Mouse (Mus musculus): Measurements from ENCODE around the gene Gorab. TPM values are rescaled to one million over a fixed set of nuclear protein-coding genes. Genes with fewer than 3 reads are reported as not detected.
A peak's percentile ranks its signal among the peaks of the same experiment; 100 is the strongest.

Gene Gorab
- polyA plus RNA-seq, 1 experiment from 2014 or later, result 29.7 TPM

- 65% methylated on average over 1 of the region's 1 CpGs for WGBS
- no peak overlapping the region for H3K27ac ChIP-seq
- ATAC-seq (ENCODE audit: insufficient number of reproducible peaks, low FRiP score, low TSS enrichment, low read depth), result no peak
Measured at GRCm38 (mm10) chr1:163380591-163380990, 22.9 kb downstream of the Gorab start.

GRCm38 (mm10) chr1:163380072-163380471 lies 23.4 kb downstream of the Gorab start:
- H3K4me1 ChIP-seq, result no peaks in the 10 kb centered on the region
- H3K9me3 ChIP-seq, result no peaks in the 10 kb centered on the region
- H3K4me3 ChIP-seq, result no peak overlapping the region
- H3K36me3 ChIP-seq, result no peaks in the 10 kb centered on the region
- H3K27ac ChIP-seq, result no peak overlapping the region; the same call in 1 of the 2 replicates
- ATAC-seq (ENCODE audit: insufficient number of reproducible peaks, low FRiP score, low TSS enrichment, low read depth), result no peak
- no peaks in the 10 kb centered on the region for H3K27me3 ChIP-seq
- H3K9ac ChIP-seq, result no peak overlapping the region
- WGBS, result 34% methylated on average over 4 of the region's 4 CpGs
- no peak overlapping the region for H3K4me2 ChIP-seq

More at GRCm38 (mm10) chr1:163380591-163380990, 22.9 kb downstream of the Gorab start:
- H3K36me3 ChIP-seq, result peaks cover 5% of the 10 kb centered on the region; the same call in 1 of the 2 replicates
- H3K9ac ChIP-seq, result no peak overlapping the region
- H3K9me3 ChIP-seq, result no peaks in the 10 kb centered on the region
- H3K4me1 ChIP-seq, result no peaks in the 10 kb centered on the region
- no peak overlapping the region for H3K4me2 ChIP-seq
- no peak overlapping the region for H3K4me3 ChIP-seq
- no peaks in the 10 kb centered on the region for H3K27me3 ChIP-seq

GRCm38 (mm10) chr1:163377924-163378323 lies 25.5 kb downstream of the Gorab start:
- H3K4me3 ChIP-seq, result no peak overlapping the region
- ATAC-seq (ENCODE audit: insufficient number of reproducible peaks, low FRiP score, low TSS enrichment, low read depth), result no peak
- no peaks in the 10 kb centered on the region for H3K9me3 ChIP-seq
- no peaks in the 10 kb centered on the region for H3K36me3 ChIP-seq
- no peak overlapping the region for H3K9ac ChIP-seq
- H3K4me1 ChIP-seq, result peaks cover 7% of the 10 kb centered on the region
- no peak overlapping the region for H3K4me2 ChIP-seq
- H3K27ac ChIP-seq, result no peak overlapping the region
- H3K27me3 ChIP-seq, result no peaks in the 10 kb centered on the region
- 18% methylated on average over 6 of the region's 6 CpGs for WGBS

- 38% methylated on average over 6 of the region's 6 CpGs for WGBS
- H3K27ac ChIP-seq, result no peak overlapping the region
- no peak overlapping the region for H3K4me3 ChIP-seq
- H3K9me3 ChIP-seq, result no peaks in the 10 kb centered on the region
- ATAC-seq (ENCODE audit: insufficient number of reproducible peaks, low FRiP score, low TSS enrichment, low read depth), result no peak
- no peak overlapping the region for H3K4me2 ChIP-seq
- no peaks in the 10 kb centered on the region for H3K27me3 ChIP-seq
- H3K36me3 ChIP-seq, result no peaks in the 10 kb centered on the region
- no peak overlapping the region for H3K9ac ChIP-seq
- peaks cover 7% of the 10 kb centered on the region for H3K4me1 ChIP-seq
Measured at GRCm38 (mm10) chr1:163376818-163377581, 26.5 kb downstream of the Gorab start.

GRCm38 (mm10) chr1:163374455-163374854 lies 29.0 kb downstream of the Gorab start:
- Histone ChIP-seq H3K4me3 (no peak overlapping the region), H3K9ac (no peak overlapping the region), H3K9me3 (no peaks in the 10 kb centered on the region), H3K4me2 (no peak overlapping the region), H3K27me3 (no peaks in the 10 kb centered on the region), H3K36me3 (no peaks in the 10 kb centered on the region), H3K4me1 (peaks cover 7% of the 10 kb centered on the region), H3K27ac (no peak overlapping the region)
- no peak for ATAC-seq (ENCODE audit: insufficient number of reproducible peaks, low FRiP score, low TSS enrichment, low read depth)
- 18% methylated on average over 5 of the region's 5 CpGs for WGBS

GRCm38 (mm10) chr1:163362202-163362601 lies 41.3 kb downstream of the Gorab start:
- H3K9me3 ChIP-seq, result no peaks in the 10 kb centered on the region
- no peak overlapping the region for H3K9ac ChIP-seq
- 24% methylated on average over 8 of the region's 8 CpGs for WGBS
- H3K4me2 ChIP-seq, result peak overlapping the region; percentile 36
- no peaks in the 10 kb centered on the region for H3K36me3 ChIP-seq
- H3K27ac ChIP-seq, result peak overlapping the region; percentile 88
- peaks cover 10% of the 10 kb centered on the region for H3K4me1 ChIP-seq
- H3K4me3 ChIP-seq, result peak overlapping the region; percentile 8; the same call in 1 of the 2 replicates
- H3K27me3 ChIP-seq, result no peaks in the 10 kb centered on the region
- ATAC-seq (ENCODE audit: insufficient number of reproducible peaks, low FRiP score, low TSS enrichment, low read depth), result peak; percentile 48; the same call in 1 of the 2 replicates

- no peaks in the 10 kb centered on the region for H3K9me3 ChIP-seq
- H3K4me2 ChIP-seq, result peak overlapping the region; percentile 36; the same call in 1 of the 2 replicates
- no peak overlapping the region for H3K9ac ChIP-seq
- H3K4me3 ChIP-seq, result no peak overlapping the region
- ATAC-seq (ENCODE audit: insufficient number of reproducible peaks, low FRiP score, low TSS enrichment, low read depth), result 0 out of 2 replicates have a peak, but pooled peaks have one; percentile 35
- peaks cover 10% of the 10 kb centered on the region for H3K4me1 ChIP-seq
- no peaks in the 10 kb centered on the region for H3K27me3 ChIP-seq
- H3K36me3 ChIP-seq, result no peaks in the 10 kb centered on the region
- peak overlapping the region; percentile 88 for H3K27ac ChIP-seq
- 38% methylated on average over 5 of the region's 5 CpGs for whole genome bisulfite sequencing
Measured at GRCm38 (mm10) chr1:163361376-163361775, 42.1 kb downstream of the Gorab start.

- Histone ChIP-seq H3K27me3 (no peaks in the 10 kb centered on the region), H3K9ac (no peak overlapping the region), H3K4me2 (0 out of 2 replicates have a peak overlapping the region, but pooled peaks have one; percentile 36), H3K27ac (peak overlapping the region; percentile 88), H3K9me3 (no peaks in the 10 kb centered on the region), H3K36me3 (no peaks in the 10 kb centered on the region), H3K4me1 (peaks cover 13% of the 10 kb centered on the region), H3K4me3 (no peak overlapping the region; the same call in 1 of the 2 replicates)
- no peak for ATAC-seq (ENCODE audit: insufficient number of reproducible peaks, low FRiP score, low TSS enrichment, low read depth)
- WGBS, result 29% methylated on average over 6 of the region's 6 CpGs
Measured at GRCm38 (mm10) chr1:163360796-163361195, 42.7 kb downstream of the Gorab start.

GRCm38 (mm10) chr1:163359521-163359920 lies 43.9 kb downstream of the Gorab start:
- H3K27ac ChIP-seq, result no peak overlapping the region
- H3K4me3 ChIP-seq, result no peak overlapping the region
- WGBS, result 84% methylated on average over 3 of the region's 3 CpGs
- H3K4me2 ChIP-seq, result no peak overlapping the region
- no peak overlapping the region for H3K9ac ChIP-seq
- ATAC-seq (ENCODE audit: insufficient number of reproducible peaks, low FRiP score, low TSS enrichment, low read depth), result no peak
- peaks cover 16% of the 10 kb centered on the region for H3K4me1 ChIP-seq
- H3K36me3 ChIP-seq, result no peaks in the 10 kb centered on the region
- H3K27me3 ChIP-seq, result no peaks in the 10 kb centered on the region
- H3K9me3 ChIP-seq, result no peaks in the 10 kb centered on the region

- Histone ChIP-seq H3K4me3 (peak overlapping the region; percentile 15), H3K9me3 (no peaks in the 10 kb centered on the region), H3K4me1 (peaks cover 16% of the 10 kb centered on the region), H3K4me2 (peak overlapping the region; percentile 25), H3K27ac (peak overlapping the region; percentile 67), H3K27me3 (no peaks in the 10 kb centered on the region), H3K9ac (no peak overlapping the region), H3K36me3 (no peaks in the 10 kb centered on the region)
- no peak for ATAC-seq (ENCODE audit: insufficient number of reproducible peaks, low FRiP score, low TSS enrichment, low read depth)
- 24% methylated on average over 7 of the region's 7 CpGs for WGBS
Measured at GRCm38 (mm10) chr1:163358165-163358564, 45.3 kb downstream of the Gorab start.

GRCm38 (mm10) chr1:163357733-163358132 lies 45.7 kb downstream of the Gorab start:
- ATAC-seq (ENCODE audit: insufficient number of reproducible peaks, low FRiP score, low TSS enrichment, low read depth), result no peak
- peak overlapping the region; percentile 25 for H3K4me2 ChIP-seq
- no peaks in the 10 kb centered on the region for H3K36me3 ChIP-seq
- no peaks in the 10 kb centered on the region for H3K9me3 ChIP-seq
- peak overlapping the region; percentile 67 for H3K27ac ChIP-seq
- peaks cover 16% of the 10 kb centered on the region for H3K4me1 ChIP-seq
- H3K4me3 ChIP-seq, result peak overlapping the region; percentile 15; the same call in 1 of the 2 replicates
- H3K9ac ChIP-seq, result no peak overlapping the region
- WGBS, result 24% methylated on average over 6 of the region's 6 CpGs
- H3K27me3 ChIP-seq, result no peaks in the 10 kb centered on the region

GRCm38 (mm10) chr1:163356167-163356566 lies 47.3 kb downstream of the Gorab start:
- no peaks in the 10 kb centered on the region for H3K27me3 ChIP-seq
- no peaks in the 10 kb centered on the region for H3K9me3 ChIP-seq
- H3K4me1 ChIP-seq, result peaks cover 9% of the 10 kb centered on the region; the same call in 1 of the 2 replicates
- no peak overlapping the region for H3K4me2 ChIP-seq
- no peaks in the 10 kb centered on the region for H3K36me3 ChIP-seq
- no peak overlapping the region for H3K4me3 ChIP-seq
- H3K27ac ChIP-seq, result no peak overlapping the region
- H3K9ac ChIP-seq, result no peak overlapping the region
- WGBS, result 24% methylated on average over 4 of the region's 4 CpGs
- no peak for ATAC-seq (ENCODE audit: insufficient number of reproducible peaks, low FRiP score, low TSS enrichment, low read depth)

All from limb, embryonic 15.5 days (tissue).